Mouse (Mus musculus): ENCODE measurements at regions not wholly inside any gene's neighbourhood (a gene's known extent, or its start where the extent isn't known, plus 50 kb on each side); places are given as distances from the start of the nearest gene placed in this dataset.

DNA sequence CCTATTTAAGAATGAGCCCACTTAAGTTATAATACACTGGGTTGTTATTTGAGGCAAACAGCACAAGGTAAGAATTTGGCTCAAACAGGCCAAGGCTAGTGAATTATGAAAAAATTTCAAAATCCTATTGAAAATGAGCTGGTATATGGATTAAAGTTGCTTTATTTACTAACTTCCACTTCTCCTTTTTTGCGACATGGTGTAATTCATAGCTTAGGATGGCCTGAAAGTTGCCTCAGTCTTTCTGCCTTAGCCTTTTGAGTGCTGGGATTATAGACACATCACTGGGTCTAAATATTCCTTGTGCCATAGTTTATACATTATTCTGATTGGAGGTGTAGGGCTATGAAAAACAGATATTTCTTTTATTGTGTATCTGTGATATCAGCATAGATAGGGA lies 81.9 kb downstream of the Edem1 start:
- no peak for DNase-seq (ENCODE audit: low spot score)

DNA sequence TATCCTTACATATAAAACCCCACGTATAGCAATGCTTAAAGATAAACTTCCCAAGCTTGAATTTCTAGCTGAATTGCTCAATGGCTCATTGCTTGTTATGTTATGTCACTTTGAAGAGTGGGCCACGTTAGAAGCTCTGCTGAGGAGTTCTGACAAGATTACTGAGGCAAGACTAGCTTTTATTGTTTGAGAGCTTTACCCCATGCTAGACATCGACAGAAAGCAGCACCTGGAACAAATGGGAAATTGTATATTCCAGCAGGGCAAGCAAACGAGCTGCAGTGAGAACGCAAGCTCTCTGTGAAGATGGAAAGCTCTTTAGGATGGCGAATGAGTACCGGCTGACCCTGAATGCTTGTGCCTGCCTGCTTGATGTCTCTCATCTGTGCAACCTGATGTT lies 84.1 kb downstream of the Edem1 start:
- no peak for DNase-seq (ENCODE audit: low spot score)

DNA sequence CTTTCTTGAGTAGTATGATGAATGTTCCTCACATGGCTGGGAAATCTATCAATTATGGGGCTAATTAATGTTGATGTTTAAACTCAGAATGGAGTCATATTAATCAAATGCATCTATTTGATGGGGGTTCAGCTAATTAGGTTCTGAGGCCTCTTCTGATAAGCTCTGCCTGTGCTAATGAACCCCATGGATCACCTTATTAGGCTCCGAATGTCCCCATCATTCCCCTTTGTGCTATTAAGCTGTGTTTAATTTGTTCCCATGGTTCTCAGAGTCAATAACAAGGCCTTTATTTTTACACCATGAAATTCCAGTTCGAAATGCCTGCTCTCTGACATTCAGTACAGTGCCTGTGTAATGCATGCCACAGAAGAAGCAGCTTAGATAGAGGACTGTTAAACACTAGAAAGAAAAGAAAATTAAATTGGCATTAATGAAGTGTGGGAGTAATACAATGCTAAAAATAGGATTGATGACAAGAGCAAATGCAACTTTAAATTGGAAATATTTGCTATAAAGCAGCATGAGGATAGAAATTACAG lies 91.0 kb downstream of the Edem1 start:
- no peak for DNase-seq (ENCODE audit: low spot score)

DNA sequence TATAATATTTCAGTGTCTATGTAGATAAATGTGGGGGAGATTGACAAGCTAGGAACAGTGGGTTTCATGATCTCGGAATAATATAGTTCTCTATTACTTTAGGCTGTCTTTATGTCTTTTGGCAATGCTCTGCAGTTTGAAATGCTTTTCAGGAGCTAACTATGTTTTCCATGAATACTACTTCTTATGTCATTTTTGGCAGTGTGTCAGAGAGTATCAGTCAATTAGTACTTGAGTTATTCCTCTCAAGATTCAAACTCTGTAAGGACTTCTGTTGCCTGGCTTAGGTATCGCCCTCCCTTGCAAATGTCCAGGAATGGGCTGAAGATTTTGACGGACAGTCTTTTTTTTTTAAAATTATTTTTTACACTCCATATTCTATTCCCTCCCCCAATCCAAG lies 92.7 kb downstream of the Edem1 start:
- no peak for DNase-seq (ENCODE audit: low spot score)

GRCm38 (mm10) chr6:108922564-108922963 lies 94.1 kb downstream of the Edem1 start:
- DNase-seq (ENCODE audit: low spot score): no peak

DNA sequence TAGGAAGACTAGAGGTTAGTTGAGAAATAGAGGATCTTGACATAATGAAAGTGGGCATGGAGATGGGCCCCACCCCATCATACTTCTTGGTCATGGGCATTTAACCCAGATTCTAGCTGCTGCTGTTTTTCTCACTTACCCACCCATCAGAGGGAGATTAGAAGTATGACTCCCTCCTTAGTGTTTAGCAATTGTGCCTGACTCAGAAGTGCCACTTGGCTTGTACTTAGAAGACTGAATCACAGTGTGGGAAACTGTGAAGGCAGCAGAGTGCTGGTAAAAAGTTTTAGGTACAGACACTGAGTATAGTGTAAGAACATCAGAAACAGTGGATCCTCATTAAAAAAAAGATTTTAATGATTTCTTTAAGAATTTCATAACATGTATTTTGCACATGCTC lies 100.5 kb downstream of the Edem1 start:
- no peak for DNase-seq (ENCODE audit: low spot score)

GRCm38 (mm10) chr6:108938646-108939045 lies 110.2 kb downstream of the Edem1 start:
- no peak for DNase-seq (ENCODE audit: low spot score)

- no peak for DNase-seq (ENCODE audit: low spot score)
Observed at GRCm38 (mm10) chr6:108942288-108942687, 113.8 kb downstream of the Edem1 start.

DNA sequence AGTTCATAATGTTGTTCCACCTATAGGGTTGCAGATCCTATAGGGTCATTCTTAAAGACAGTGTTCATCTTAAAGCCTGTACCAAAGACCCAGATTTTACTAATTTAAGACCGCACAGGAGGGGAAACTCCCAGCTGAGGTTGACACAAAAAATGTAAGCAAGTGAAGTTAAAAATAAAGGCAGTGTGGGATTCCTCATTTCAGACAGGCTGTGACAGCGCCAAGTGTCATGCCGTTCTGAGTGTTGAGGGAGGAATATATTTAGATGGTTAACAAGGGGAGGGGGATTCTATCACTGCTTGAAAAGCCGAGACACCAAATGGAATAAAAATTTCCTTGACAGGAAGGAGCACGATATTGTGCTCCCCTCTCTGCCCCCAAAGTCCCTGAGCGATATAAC lies 123.9 kb downstream of the Edem1 start:
- no peak for DNase-seq (ENCODE audit: low spot score)

DNA sequence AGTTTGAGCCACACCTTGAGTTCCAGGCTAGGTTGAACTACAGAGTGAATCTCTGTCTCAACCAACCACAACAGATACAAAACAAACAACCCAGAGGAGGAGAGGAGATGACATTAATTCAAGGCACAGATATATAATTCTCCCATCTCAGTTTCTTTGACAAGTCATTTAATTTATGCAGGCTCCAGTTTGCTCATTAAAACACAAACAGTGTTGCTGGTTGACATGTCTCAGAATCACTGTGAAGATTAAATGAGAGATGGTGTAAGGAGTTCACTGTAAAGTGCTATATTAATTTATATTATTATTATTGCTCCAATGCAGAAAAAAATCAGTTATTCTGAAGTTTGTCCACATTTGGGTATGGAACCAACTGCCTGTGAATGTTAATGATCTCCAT lies 134.4 kb downstream of the Edem1 start:
- no peak for DNase-seq (ENCODE audit: low spot score)

GRCm38 (mm10) chr6:108963295-108963694 lies 134.9 kb downstream of the Edem1 start:
- peak; percentile 39 for DNase-seq (ENCODE audit: low spot score)

DNA sequence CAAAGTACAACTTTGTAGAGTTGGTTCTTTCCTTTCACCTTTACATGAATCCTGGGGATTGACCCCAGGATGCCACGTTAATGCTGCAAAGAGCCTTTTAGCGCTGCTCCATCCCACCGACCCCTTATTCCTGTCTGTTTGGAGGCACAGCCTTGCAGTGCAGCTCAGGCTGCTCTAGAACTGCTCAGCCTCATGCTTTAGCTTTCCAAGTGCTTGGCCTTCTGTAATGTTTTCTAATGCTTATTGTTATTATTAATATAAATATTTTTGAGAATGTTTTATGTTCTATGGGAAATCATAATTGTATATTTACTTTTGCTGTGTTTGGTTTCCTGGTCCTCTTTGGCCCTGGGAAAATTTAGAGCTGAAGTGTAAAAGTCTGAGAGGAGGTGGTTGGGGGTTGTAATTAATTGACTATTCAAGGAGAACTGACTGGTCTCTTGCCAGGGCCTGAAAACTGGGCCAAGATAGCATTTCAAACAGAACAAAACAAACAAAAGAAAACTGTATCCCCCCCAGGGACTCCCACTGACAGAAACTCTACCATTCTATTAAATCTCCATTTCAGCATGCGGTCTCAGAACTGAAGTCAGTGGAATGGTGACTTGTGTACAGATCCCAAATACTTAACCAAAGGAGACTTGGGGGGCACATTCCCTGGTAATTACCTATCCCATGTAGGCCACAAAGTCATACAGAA lies 141.2 kb downstream of the Edem1 start:
- no peak for DNase-seq (ENCODE audit: low spot score)

- DNase-seq (ENCODE audit: low spot score): no peak
Observed at GRCm38 (mm10) chr6:108971415-108972089, 143.1 kb downstream of the Edem1 start.

DNA sequence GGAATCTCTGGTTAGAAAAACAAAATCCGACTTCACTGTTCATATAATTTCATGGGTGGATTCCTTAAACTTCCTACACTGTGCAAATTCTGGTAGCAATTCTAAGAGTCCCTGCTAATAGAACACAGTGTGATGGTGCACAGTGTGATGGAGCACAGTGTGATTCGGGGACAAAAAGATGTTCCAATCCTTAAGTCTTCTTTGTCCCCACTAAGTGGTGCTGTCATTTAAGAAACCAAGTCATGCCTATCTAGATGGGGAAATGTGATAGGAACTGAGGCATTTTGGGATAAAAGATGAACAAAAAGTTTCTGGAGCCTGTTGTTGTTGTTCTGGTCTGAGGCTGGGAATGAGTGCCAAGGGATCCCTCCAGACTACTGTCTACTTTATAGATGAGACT lies 145.3 kb downstream of the Edem1 start:
- no peak for DNase-seq (ENCODE audit: low spot score)

DNA sequence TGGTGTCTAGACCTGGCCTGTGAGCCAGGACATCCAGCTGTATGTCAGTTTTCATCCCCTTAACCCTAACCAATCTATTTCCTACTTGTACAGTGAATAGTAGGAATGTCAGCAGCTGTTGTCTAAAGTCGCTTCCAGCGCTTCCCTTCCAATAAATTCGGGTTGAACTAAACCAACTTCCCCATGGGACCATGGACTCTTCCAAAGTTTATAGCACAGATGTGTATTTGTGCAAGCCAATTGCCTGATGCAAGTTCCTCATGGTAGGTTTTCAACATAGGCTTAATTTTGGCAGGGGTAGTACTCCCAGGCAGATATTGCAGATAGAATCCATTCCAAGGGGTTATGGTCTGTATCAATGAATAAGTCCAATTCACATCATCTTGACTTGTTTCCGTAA lies 161.1 kb downstream of the Edem1 start:
- DNase-seq (ENCODE audit: low spot score): peak; percentile 3

- DNase-seq (ENCODE audit: low spot score): no peak
Observed at GRCm38 (mm10) chr6:108993743-108994142, 165.3 kb downstream of the Edem1 start.

- no peak for DNase-seq (ENCODE audit: low spot score)
Observed at GRCm38 (mm10) chr6:109004443-109004842, 176.0 kb downstream of the Edem1 start.

GRCm38 (mm10) chr6:109009364-109009763 lies 180.9 kb downstream of the Edem1 start:
- DNase-seq (ENCODE audit: low spot score): no peak

DNA sequence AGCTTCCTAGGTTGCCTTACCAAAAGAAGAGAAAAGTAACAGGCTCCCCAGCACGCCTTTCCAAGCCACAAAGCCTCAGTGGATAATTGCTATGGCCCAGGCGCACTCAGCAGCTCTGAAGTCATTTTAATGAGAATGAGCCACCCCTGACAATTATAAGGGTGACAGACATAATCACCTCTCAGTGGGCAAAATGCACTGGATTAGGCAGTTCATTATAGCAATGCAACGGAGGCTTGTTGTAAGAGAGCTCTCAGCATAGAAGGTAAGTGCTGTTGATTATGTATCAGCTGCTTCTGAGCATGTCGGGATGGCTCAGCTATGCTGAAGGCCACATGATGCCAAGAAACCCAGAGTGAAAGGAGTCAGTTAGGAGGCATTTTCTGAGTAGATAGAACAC lies 181.4 kb downstream of the Edem1 start:
- no peak for DNase-seq (ENCODE audit: low spot score)

DNA sequence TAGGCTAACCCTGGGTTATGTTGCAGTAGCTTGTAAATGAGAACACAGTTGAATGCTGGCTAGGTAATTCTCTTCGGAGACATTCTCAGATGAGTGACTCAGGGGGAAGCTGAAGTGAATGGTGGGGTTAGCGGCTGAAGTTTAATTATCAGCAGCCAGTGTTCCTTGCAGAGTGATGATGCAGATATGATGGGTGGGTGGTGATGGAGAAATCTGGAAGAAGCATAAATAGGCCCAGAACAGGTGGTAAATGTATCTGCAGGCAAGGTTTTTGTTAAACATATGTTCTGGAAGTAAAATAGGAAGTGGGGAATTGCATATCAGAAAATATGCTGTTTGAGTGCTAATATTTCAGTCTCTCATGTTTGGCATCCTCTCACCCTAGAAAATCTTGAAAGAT lies 191.3 kb downstream of the Edem1 start:
- DNase-seq (ENCODE audit: low spot score): no peak
